Mouse (Mus musculus) heart, postnatal 10 days (tissue): ENCODE data around the gene Tbcc. TPM values are rescaled to one million over a fixed set of nuclear protein-coding genes. Genes with fewer than 3 reads are reported as not detected.

ENCODE experiments used
- DNase-seq, 2 experiments: peaks; one replicate each; pipeline ENCODE4 v3.0.0; 2021
- intact Hi-C: fragments of 180-260 bp; cut with DNase I; formaldehyde crosslinking; loops from one replicate; pipeline ENCODE4 v1.15.1; 2025
- total RNA-seq, 2 experiments: library from RNA; stranded (reverse); gene quantifications; 2 replicates each; pipeline ENCODE4 v1.2.3; 2021

Gene Tbcc
- total RNA-seq, 2 experiments from 2014 or later = 21.1 to 24.0 TPM

DNA sequence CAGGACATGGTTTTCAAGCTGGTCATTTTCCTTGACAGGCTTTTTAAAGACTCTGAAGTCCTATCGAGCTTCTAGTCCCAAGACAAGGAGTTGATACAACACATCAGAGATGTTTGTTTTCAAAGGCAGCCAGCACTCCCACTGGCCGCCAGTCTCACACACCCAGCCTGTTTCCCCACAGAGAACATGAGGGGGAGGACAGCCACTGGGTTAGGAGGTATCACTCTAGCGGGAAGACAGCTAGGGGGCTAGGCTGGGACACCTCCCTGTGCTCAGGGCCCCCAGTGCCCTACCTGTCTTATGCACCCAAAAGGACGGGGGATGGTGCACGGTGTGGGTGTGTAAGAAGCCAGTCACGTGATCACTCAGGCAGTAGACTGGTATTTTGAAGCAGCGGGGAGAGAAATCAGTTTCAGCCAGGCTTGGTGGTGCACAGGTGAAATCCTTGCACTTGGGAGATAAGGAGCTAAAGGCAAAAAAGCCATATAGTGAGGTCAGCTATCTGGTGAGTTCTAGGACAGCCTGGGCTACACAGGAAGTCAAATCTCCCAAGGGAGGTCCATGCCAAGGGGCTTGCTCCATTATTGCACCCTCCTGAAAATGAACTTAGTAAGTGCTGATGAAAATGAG, 25.8 kb upstream of the Tbcc start:
- no peak for DNase-seq
- intact Hi-C loops = no loop called here

DNA sequence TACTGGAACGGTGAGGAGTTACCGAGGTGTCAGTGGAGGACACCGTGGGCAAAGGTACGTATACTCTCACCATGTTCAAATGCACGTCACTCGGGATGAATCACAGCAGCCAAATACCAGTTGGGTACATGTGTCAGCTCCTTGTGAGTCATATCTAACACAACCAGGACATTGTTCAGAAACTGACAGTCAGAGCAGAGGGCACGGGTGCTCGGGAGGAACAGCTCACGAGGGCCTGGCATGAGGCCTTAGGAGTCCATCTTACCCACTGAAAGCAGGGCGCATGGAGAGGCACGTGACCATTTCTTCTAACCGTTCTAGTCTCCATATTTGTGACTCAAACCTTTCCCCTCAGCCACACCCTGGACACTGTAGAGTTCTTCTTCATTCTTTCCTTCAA, 23.6 kb upstream of the Tbcc start:
- no peak for DNase-seq
- intact Hi-C loops = no loop called here

- intact Hi-C loops = no loop called here
- no peak for DNase-seq
Measured at GRCm38 (mm10) chr17:46870204-46870798, 20.2 kb upstream of the Tbcc start.

DNA sequence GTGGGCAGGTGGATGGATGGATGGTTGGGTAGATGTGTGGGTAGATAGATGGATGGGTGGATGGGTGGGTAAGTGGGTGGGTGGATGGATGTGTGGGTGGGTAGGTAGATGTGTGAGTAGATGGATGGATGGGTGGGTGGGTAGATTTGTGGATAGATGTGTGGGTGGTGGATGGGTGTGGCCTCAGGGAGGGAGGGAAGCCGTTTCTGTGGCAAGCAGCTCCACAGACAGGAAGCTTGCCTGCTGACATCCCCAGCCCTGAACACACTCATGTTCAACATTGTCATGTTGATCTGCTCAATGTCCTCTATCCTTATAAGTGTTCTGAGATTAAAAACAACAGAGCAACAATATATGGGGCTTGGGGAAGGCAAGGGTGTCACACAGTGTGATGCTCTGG, 19.6 kb upstream of the Tbcc start:
- intact Hi-C loops = no loop called here
- DNase-seq = no peak

GRCm38 (mm10) chr17:46872806-46873205, 17.7 kb upstream of the Tbcc start:
- DNase-seq = no peak
- intact Hi-C loops = no loop called here

DNA sequence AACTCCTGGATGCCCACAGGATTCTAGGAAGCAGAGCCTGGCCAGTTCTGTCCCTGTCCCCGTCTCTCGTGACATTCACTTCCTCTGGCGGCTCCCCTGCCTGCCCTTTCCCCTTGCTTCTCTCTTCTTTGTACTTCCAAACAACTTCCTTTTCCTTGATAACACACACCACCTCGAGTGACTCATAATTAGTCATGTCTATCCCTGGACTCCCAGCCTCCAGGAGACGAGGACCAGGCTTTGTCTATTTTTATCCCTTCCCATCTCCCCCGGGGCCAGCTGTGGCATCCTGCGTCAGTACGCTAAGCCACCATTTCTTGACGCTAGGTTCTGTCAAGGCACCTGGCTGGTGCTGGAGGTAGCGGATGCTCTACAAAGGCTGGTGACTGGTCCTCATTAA, 16.4 kb upstream of the Tbcc start:
- intact Hi-C loops = no loop called here
- peak; percentile 77 to 79 for DNase-seq

- intact Hi-C loops = no loop called here
- no peak for DNase-seq
Measured at GRCm38 (mm10) chr17:46875626-46876025, 14.9 kb upstream of the Tbcc start.

GRCm38 (mm10) chr17:46876371-46876950, 14.0 kb upstream of the Tbcc start:
- intact Hi-C loops = no loop called here
- no peak for DNase-seq

- intact Hi-C loops = no loop called here
Measured at GRCm38 (mm10) chr17:46877061-46877460, 13.4 kb upstream of the Tbcc start.

GRCm38 (mm10) chr17:46879841-46880311, 10.6 kb upstream of the Tbcc start:
- DNase-seq = peak; percentile 84 to 86
- intact Hi-C loops = no loop called here

More at GRCm38 (mm10) chr17:46877061-46877460, 13.4 kb upstream of the Tbcc start:
- no peak for DNase-seq

- intact Hi-C loops = no loop called here
- no peak for DNase-seq
Measured at GRCm38 (mm10) chr17:46880322-46880721, 10.2 kb upstream of the Tbcc start.

DNA sequence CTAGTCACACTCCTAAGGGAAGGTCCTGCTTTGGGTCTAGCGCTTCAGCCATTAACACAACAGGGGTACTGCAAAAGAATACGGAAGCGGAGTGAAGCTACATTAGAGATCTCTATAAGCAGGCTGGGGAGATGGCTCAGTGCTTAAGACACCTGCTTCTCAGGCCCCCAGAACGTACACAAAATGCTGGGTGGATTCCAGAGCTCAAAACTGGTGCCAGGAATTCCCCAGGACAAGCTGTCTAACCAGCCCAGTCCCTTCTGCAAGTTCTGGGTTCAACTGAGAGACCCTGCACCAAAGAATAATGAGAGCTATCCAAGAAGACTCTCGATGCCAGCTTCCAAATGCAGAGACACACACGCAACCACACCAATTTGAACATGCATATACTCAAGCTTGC, 8.8 kb upstream of the Tbcc start:
- intact Hi-C loops = no loop called here
- no peak for DNase-seq

GRCm38 (mm10) chr17:46883107-46883506, 7.4 kb upstream of the Tbcc start:
- no peak for DNase-seq
- intact Hi-C loops = no loop called here

DNA sequence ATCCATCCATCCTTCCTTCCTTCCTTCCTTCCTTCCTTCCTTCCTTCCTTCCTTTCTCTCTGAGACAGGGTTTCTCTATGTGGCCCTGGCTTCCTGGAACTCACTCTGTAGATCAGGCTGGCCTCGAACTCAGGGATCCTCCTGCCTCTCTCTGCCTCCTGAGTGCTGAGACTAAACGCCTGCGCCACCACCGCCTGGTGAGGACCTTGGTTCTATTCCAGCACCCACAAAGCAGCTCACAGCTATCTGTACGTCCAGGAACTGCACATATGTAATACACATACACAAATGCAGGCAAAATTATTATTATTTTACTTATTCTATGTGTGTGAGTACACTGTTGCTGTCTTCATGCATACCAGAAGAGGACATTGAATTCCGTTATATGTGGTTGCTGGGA, 5.7 kb upstream of the Tbcc start:
- no peak for DNase-seq
- intact Hi-C loops = no loop called here

GRCm38 (mm10) chr17:46885218-46885909, 5.1 kb upstream of the Tbcc start:
- no peak for DNase-seq
- intact Hi-C loops = no loop called here

- DNase-seq = no peak
- intact Hi-C loops = no loop called here
Measured at GRCm38 (mm10) chr17:46885910-46886643, 4.4 kb upstream of the Tbcc start.

- intact Hi-C loops = loop anchor here (2.0 kb wide), 1 partner anchor 106 kb away; the partner anchor contains the start of gene Rpl7l1
Measured at GRCm38 (mm10) chr17:46888511-46889212, 1.8 kb upstream of the Tbcc start.

DNA sequence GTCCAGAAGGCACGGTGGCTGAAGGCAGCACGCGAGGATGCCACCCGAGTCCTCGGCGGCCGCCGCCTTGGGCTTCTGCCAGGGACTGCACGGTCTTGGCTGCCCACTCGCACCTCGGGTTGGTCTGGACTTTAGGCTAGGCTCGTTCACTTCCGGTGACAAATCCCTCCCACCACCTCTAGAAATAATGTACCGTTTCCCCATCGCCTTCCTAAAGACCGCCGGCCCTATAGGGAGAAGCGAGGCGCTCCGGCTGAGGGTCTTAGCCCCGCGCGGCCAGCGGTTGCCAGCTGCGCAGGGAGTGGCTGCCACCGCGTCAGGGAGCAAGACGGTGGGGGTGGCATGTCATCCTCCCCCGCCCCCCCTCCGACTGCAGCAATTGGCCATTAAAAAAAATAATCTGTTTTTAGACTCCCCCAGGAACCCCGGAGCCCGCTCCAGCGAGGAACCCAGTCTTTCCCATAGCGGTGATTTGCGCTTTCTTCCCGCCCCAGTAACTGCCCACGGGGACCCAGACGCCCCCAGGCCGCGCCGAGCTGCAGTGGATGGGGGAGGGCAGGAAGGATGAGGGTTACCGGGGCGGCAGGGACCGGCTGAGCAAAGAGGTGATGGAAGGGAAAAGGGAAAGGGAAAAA, 917 bp upstream of the Tbcc start:
- intact Hi-C loops = loop anchor here (1.0 to 2.0 kb wide), 2 partner anchors 33 to 107 kb away; partner anchors contain the start of gene Rpl7l1
- DNase-seq = peak; percentile 85 to 86

More at GRCm38 (mm10) chr17:46888511-46889212, 1.8 kb upstream of the Tbcc start:
- DNase-seq = peak; percentile 62 to 66

- intact Hi-C loops = loop anchor here (1.0 kb wide), 1 partner anchor 35 kb away; no protein-coding TSS in a partner anchor
- peak; percentile 53 to 56 for DNase-seq
Measured at GRCm38 (mm10) chr17:46890843-46891594, 535 bp downstream of the Tbcc start.
